Mouse (Mus musculus) megakaryocyte, embryonic 14.5 days (primary cell): Measurements from ENCODE around the gene Ttbk1. TPM values are rescaled to one million over a fixed set of nuclear protein-coding genes. Genes with fewer than 3 reads are reported as not detected.
"Not testable (repeated sequence)": the region's sequence is repeated elsewhere in the genome, so short reads cannot be mapped to it uniquely, and the experiment has no call there.

Source experiments
- H3K27me3 ChIP-seq: replicated peaks from 2 replicates; pipeline ENCODE3; 2012; ENCODE audit warnings: inconsistent platforms
- H3K36me3 ChIP-seq: replicated peaks from 2 replicates; pipeline ENCODE3; 2012; ENCODE audit warnings: low read length, inconsistent platforms, mixed read lengths
- H3K4me1 ChIP-seq: 2 replicates; pipeline ENCODE4 v1.6.1; 2012; ENCODE audit warnings: inconsistent platforms
- H3K4me3 ChIP-seq: replicated peaks from 2 replicates; pipeline ENCODE3; 2012; ENCODE audit warnings: moderate library complexity, mild to moderate bottlenecking, inconsistent platforms
- H3K9me3 ChIP-seq: 2 replicates; pipeline ENCODE4 v1.6.1; 2012; ENCODE audit warnings: inconsistent platforms
- FLI1 ChIP-seq: IDR thresholded peaks from 2 replicates; pipeline ENCODE4 v1.6.1; 2012; ENCODE audit warnings: low read length, inconsistent platforms, mixed read lengths
- GATA1 ChIP-seq: IDR thresholded peaks from 3 replicates; pipeline ENCODE4 v1.6.1; 2012; ENCODE audit warnings: mixed read lengths, low read length, inconsistent platforms, borderline replicate concordance
- polyA plus RNA-seq: library from polyadenylated mRNA; stranded (reverse); fragments of >175 nt; gene quantifications from 2 replicates; pipeline ENCODE4 v1.2.3, GENCODE M21; 2012; ENCODE audit warnings: low replicate concordance; ENCODE audit not compliant: insufficient read depth

Gene Ttbk1
- polyA plus RNA-seq, 1 experiment: 0.06 TPM

- no peak overlapping the region for H3K4me3 ChIP-seq
- peaks cover 2% of the 10 kb centered on the region; the same call in 1 of the 2 replicates for H3K9me3 ChIP-seq
- TF ChIP-seq FLI1 (no peak), GATA1 (no peak)
- H3K4me1 ChIP-seq: peaks cover 3% of the 10 kb centered on the region; the same call in 1 of the 2 replicates
- H3K36me3 ChIP-seq: peaks cover 36% of the 10 kb centered on the region
- peaks cover 51% of the 10 kb centered on the region for H3K27me3 ChIP-seq
Measured at GRCm38 (mm10) chr17:46503847-46504638, 16.6 kb upstream of the Ttbk1 start.

GRCm38 (mm10) chr17:46502775-46503174 is 15.3 kb upstream of the Ttbk1 start:
- H3K27me3 ChIP-seq: peaks cover 41% of the 10 kb centered on the region
- peaks cover 9% of the 10 kb centered on the region for H3K4me1 ChIP-seq
- H3K4me3 ChIP-seq: no peak overlapping the region
- TF ChIP-seq FLI1 (no peak), GATA1 (no peak)
- peaks cover 46% of the 10 kb centered on the region for H3K36me3 ChIP-seq
- peaks cover 2% of the 10 kb centered on the region; the same call in 1 of the 2 replicates for H3K9me3 ChIP-seq

- peaks cover 5% of the 10 kb centered on the region; the same call in 1 of the 2 replicates for H3K9me3 ChIP-seq
- peaks cover 20% of the 10 kb centered on the region for H3K4me1 ChIP-seq
- H3K27me3 ChIP-seq: peaks cover 34% of the 10 kb centered on the region
- H3K36me3 ChIP-seq: peaks cover 46% of the 10 kb centered on the region
- no peak for TF ChIP-seq GATA1
- TF ChIP-seq FLI1: no peak
- no peak overlapping the region for H3K4me3 ChIP-seq
Measured at GRCm38 (mm10) chr17:46497956-46498355, 10.5 kb upstream of the Ttbk1 start.

GRCm38 (mm10) chr17:46496623-46497434 is 9.4 kb upstream of the Ttbk1 start, which contains the start of gene Dnph1:
Gene Dnph1 (plus strand): TSS chr17:46496711.
- Histone ChIP-seq H3K36me3 (peaks cover 36% of the 10 kb centered on the region), H3K27me3 (peaks cover 36% of the 10 kb centered on the region), H3K4me1 (peaks cover 20% of the 10 kb centered on the region), H3K9me3 (peaks cover 9% of the 10 kb centered on the region), H3K4me3 (peak within 1 kb of the TSS; percentile 93)
- TF ChIP-seq FLI1: no peak
- TF ChIP-seq GATA1: no peak

GRCm38 (mm10) chr17:46496081-46496480 is 8.6 kb upstream of the Ttbk1 start:
- H3K9me3 ChIP-seq: peaks cover 15% of the 10 kb centered on the region
- H3K4me3 ChIP-seq: not testable (repeated sequence)

GRCm38 (mm10) chr17:46495486-46495885 is 8.0 kb upstream of the Ttbk1 start:
- Histone ChIP-seq H3K4me3 (peak overlapping the region; percentile 11), H3K9me3 (peaks cover 15% of the 10 kb centered on the region), H3K36me3 (peaks cover 24% of the 10 kb centered on the region), H3K27me3 (peaks cover 39% of the 10 kb centered on the region), H3K4me1 (peaks cover 20% of the 10 kb centered on the region)
- TF ChIP-seq GATA1: no peak
- TF ChIP-seq FLI1: no peak

More at GRCm38 (mm10) chr17:46496081-46496480, 8.6 kb upstream of the Ttbk1 start:
- peaks cover 30% of the 10 kb centered on the region for H3K36me3 ChIP-seq
- H3K4me1 ChIP-seq: peaks cover 20% of the 10 kb centered on the region
- peaks cover 39% of the 10 kb centered on the region for H3K27me3 ChIP-seq

GRCm38 (mm10) chr17:46486995-46487394 is 480 bp downstream of the Ttbk1 start:
- TF ChIP-seq FLI1: no peak
- no peak for TF ChIP-seq GATA1
- H3K27me3 ChIP-seq: peaks cover 78% of the 10 kb centered on the region
- peaks cover 6% of the 10 kb centered on the region for H3K9me3 ChIP-seq
- no peak overlapping the region for H3K4me3 ChIP-seq
- H3K4me1 ChIP-seq: peaks cover 24% of the 10 kb centered on the region
- no peaks in the 10 kb centered on the region for H3K36me3 ChIP-seq

GRCm38 (mm10) chr17:46484461-46484875 is 3.0 kb downstream of the Ttbk1 start:
- Histone ChIP-seq H3K36me3 (no peaks in the 10 kb centered on the region), H3K4me1 (peaks cover 24% of the 10 kb centered on the region), H3K4me3 (peak overlapping the region; percentile 88), H3K9me3 (no peaks in the 10 kb centered on the region), H3K27me3 (peaks cover 94% of the 10 kb centered on the region)
- TF ChIP-seq GATA1 (no peak), FLI1 (no peak)

GRCm38 (mm10) chr17:46484021-46484431 is 3.4 kb downstream of the Ttbk1 start:
- H3K4me3 ChIP-seq: peak overlapping the region; percentile 88
- TF ChIP-seq GATA1 (no peak), FLI1 (no peak)

More at GRCm38 (mm10) chr17:46484021-46484431, 3.4 kb downstream of the Ttbk1 start:
- H3K9me3 ChIP-seq: no peaks in the 10 kb centered on the region
- no peaks in the 10 kb centered on the region for H3K36me3 ChIP-seq
- peaks cover 24% of the 10 kb centered on the region for H3K4me1 ChIP-seq
- H3K27me3 ChIP-seq: peaks cover 94% of the 10 kb centered on the region
